Mouse (Mus musculus): Measurements from ENCODE around the gene Mrpl14. TPM values are rescaled to one million over a fixed set of nuclear protein-coding genes. Genes with fewer than 3 reads are reported as not detected.

Gene Mrpl14
- total RNA-seq, 2 experiments from 2014 or later = 83.4 to 92.2 TPM

DNA sequence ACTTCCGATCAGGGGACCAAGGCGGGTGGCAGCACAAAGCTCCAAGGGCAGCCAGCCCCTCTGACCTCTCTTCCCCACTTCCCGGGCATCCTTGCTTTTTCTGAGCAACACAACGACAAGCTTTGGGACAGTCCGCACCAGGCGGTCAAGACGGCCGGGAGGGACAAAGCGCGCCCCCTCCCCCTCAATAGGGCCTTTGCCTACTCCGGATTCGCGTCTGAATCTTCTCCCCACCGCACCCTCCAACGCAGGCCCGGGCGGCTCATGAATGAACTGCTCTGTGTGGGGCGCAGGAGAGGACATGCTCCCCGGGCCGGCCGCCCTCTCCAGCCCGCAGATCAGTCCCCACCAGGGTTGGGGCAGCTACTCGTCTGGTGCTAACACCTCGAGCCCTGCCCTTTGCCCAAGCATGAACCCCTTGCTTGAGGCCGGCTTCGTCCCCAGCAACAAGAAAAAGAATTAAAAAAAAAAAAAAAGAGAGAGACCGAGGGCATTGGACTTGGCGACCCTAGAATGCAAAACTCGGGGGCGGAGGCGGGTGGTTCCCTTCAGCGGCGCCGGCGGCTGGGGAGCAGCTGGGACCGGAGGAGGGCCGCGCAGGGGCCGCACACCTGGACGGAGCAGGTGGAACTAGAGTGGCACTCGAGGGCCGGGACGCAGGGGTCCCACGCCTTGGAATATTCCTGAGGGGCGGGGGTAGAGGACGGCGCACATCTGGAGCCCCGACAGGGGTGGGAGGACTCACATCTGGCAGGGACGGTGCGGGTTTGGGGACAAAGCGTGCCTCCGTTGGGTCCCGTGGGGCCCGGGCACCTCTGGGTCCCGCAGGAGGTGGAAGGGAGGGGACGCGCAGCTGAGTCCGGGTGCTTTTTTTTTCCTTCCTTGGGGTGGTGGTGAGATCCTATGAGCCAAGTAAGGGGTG, 690 bp upstream of the Mrpl14 start:
- peak in 1 of 2 experiments; percentile 54 for DNase-seq (ENCODE audit: low spot score in 2 of 2)

DNA sequence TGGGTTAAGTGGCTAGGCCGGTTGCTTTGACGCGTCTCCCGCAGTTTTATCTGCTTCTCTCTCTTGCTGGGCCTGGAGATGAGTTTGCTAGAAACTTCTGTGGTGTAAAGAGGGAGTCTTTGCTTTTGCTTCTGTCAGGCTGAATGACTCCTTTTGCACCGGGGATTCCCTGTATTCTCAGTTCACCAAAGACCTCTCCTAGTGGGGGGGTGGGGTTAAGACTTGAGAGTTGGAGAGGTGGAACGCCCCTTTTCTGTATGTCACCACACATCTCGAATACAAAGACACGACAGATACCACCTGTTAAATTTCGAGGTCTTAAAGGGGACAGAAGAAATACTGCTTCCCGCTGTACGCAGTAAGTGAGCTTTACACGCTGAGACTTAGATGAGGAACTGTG, 594 bp downstream of the Mrpl14 start, which contains the start of gene Tmem63b:
Tmem63b (minus strand) TSS at position 190 of the 400 bp plus-strand sequence.
- DNase-seq (ENCODE audit: low spot score in 2 of 2) = no peak

DNA sequence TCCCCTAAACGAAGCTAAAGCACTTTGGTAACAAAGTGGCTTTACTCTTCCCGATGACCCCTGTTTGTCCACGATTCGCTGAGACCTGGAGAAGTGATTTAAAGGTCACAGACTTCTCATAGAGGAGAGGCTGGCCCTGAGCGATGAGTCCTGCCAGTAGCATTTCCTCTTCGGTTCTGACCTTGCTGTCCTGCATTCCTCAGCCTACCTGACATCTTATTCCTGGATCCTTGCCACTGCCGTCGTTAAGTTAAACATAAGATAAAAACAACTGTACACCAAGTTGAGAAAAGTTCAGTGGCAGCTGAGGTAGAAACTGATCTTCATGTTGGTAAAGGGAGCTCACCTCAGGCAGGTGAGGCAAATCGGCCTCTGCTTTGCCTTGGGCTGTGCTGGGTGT, 3.0 kb downstream of the Mrpl14 start:
- DNase-seq (ENCODE audit: low spot score in 2 of 2) = no peak

DNA sequence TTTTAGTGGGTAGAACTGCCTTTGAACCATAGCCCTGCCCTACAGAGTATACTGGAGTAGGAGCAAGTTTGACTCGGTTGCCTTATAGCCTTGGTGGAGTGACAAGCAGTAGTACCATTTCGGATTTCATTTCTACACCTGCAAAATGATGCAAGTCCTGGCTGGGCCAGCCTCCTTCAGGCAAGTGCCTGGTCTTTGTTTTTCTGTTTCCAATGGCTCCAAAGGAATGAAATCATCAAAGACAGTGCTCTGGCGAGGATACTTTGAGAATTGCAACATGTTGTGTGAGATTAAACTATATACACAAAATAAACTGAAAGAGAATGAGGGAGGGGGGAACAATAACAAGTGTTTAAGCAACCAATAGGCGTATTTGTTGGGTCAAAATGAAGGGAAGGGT, 3.9 kb downstream of the Mrpl14 start:
- DNase-seq (ENCODE audit: low spot score in 2 of 2) = no peak

DNA sequence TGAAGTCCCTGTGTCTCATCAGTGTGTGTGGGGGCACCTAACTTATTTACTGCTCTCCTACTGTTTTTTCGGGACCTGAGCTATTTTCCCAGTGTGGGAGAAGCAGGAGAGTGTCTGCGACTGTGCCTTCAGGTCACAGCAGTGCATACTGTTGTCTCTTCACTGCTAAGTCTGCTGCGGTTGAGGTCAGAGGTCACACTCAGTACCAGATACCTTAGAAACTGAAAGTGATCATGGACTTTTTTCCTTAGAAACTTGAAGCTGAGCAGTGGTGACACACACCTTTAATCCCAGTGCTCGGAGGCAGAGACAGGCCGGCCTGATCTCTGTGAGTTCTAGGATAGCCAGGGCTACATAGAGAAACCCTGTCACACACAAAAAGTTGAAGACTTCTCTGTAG, 6.0 kb downstream of the Mrpl14 start:
- no peak for DNase-seq (ENCODE audit: low spot score in 2 of 2)

DNA sequence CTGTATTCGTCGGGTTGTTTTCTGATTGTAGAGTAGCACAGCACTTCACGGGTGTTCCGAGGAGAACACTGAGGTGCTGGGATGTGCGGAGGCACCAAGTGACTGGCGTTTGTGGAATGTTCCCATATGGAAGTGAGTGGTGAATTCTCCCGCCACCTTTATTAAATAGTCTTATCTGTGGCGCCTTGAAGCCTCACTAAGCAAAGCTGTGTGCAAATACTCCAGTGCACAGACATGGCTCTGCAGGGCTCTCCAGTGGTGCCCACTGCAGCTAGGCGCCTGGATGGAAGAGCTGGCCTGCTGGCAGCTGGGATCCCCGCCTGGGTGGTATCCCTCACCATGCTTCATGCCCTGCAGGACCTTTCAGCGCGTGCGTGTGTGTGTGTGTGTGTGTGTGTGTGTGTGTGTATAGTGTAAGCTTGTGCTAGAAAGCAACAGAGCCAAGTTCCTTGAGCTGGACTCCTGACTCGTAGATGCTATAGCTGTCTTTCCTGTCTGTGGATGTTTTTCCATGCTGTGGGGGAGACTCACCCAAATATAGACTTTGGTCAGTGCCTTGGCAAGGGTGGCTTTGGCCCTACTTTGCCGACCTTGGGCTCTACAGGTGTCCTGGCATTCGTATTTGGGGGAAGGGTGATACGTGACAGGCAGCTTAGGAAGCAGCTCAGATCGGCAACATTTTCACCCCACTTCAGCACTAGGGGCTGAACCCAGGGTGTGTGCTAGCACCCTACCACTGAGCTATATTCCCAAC, 7.9 kb downstream of the Mrpl14 start:
- DNase-seq (ENCODE audit: low spot score in 2 of 2) = no peak

DNA sequence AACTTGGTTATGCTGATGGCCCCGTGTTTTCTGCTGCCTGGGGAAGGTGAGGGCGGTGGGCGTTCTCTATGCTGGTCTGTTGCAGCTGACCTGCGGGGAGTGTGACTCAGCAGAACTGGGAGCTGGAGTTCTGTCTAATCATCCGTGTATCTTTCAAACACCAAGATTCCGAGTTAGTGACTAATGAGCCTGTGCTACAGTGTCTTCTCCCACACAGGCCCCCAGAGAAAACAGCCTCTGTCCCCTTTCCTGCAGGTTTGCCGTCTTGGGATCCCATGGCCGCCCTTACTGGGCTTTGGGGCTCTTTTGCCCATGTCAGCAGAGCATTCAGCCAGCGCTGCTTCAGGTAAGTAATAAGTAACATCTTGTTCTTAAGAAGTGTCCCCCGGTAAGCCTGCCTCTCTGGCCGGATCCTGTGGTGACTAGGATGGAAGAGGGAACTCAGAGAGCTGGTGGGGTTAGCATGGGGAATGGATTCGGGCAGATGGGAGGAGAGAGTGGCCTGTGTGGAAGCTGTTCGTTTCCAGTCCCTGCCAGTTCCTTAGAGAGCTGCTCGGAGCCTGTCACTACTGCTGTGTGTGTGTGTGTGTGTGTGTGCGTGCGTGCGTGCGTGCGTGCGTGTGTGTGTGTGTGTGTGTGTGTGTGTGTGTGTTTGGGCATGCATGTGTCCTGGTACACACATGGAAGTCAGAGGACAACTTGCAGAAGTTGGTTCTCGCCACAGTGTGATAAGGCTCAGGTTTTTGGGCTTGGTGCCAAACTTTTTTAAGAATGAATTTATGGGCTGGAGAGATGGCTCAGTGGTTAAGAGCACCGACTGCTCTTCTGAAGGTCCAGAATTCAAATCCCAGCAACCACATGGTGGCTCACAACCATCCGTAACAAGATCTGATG, 9.4 kb downstream of the Mrpl14 start:
- no peak for DNase-seq (ENCODE audit: low spot score in 2 of 2)

DNA sequence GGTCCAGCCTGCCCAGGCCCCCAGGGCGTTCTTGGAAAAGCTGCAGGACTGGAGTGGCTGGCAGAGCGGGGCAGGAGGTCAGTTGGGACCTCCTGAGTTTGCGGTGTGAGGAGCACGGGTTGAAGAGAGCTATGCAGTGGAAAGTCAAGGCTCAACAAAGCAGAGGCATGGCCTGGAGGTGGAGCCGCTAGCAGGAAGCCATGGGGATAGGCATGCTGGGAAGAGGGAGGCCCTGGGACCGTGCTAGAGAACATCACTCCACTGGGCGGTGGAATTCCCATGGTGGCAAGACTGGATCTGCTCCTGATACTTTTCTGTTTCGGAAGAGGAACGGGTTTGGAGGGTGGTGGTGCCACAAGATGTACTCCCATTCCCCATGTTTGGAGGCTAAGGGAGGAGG, 10.9 kb downstream of the Mrpl14 start:
- no peak for DNase-seq (ENCODE audit: low spot score in 2 of 2)

DNA sequence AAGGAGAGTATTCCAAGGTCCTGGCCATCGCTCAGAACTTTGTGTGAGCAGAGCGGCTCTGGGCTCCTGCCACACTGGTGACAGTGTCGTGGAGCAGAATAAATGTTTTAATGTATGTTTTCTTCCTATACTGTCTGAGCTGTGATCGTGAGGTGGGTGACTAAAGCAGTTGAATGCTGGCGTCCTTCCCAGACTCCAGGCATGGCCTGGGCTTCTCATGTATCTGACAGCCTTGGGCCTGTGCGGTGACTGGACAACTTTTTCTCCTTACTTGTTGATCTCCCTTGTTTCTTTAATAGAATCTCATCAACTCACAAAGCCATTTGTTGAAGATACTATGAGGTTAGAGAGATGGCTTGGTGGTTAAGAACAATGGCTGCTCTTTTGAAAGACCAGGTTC, 12.2 kb downstream of the Mrpl14 start:
- no peak for DNase-seq (ENCODE audit: low spot score in 2 of 2)

DNA sequence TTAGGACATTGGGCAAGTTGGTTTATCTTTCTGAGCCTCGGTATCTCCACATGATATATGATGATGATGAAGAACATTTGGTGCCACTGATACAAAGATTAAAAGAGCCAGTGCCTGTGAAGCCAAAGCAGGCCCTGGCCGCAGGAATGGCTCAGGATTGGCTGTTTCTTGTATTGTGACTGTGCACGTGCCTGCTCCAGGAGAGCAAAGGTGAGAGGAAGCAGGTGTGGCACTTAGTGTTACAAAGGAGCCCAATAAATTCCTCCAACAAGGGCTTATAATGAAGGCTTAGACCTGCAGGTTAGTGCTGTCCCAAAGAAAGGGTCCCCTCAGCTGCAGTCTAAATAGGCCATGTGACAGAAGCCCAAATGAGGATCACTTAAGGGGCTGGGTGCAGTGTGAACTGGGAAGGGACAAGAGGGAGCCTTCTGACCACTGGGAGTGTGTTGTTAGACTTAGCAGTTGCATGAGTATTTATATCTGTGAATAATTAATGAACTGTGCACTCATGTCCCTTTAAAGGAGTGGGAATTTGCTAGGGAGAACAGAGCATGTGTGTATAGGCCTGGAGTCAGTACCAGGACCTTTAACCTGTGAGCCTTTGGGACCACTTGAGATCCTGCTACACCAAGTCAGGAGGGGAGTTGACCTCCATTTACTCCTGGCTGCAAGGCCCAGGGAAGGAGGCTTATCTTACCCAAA, 13.1 kb downstream of the Mrpl14 start:
- DNase-seq (ENCODE audit: low spot score in 2 of 2) = no peak

DNA sequence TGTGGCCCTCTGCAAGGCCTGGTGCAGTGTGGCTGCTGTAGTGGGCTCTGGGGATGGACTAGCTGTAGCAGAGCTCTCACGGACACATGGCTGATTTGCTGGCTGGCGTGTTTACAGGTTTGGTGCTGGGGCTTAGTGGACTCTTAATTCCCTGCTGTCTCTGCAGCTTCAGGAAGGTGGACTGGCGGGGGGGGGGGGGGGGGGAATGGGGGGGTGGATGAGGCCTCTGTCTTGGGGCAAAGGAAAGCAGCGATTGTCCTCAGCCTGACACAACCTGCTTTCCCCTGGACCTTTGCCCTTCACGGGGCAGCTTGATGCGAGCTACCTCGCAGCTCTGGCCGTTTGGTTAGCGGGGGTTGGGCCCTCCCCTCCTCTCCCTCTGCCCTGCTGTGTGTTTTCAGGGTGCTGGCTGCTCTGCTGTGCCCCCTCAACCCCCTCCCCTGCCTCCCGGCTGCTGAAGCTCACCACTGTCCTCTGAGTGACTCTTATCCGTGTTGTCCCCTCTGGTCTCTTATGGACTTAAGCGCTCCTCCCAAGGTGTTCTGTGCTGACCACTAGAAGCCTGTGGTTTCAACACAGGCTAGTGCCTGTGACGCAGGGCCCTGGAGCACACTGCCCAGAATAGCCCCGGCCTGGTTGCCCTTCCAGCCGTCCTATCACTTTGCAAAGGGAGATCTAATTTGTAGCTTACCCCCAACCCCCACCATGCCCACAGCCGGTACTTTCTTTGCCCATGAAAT, 14.5 kb downstream of the Mrpl14 start:
- DNase-seq (ENCODE audit: low spot score in 2 of 2) = no peak

DNA sequence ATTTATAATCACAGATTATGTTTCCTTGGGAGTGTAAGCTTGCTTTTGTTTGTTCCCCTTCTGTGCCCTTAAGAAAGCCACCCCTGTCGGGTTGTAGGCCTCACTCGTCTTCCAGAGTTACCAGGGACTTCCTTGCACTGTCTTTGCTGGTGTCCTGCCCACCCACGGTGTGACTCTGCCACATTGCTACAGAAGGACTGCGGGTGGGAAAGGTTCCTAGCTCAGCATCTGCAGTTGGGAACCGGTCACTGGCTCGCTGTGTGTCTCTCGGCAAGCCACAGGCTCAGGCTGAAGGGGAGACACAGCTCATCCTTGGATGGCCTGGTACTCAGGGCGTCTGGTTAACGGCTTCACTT, 15.1 kb downstream of the Mrpl14 start:
- DNase-seq (ENCODE audit: low spot score in 2 of 2) = no peak

DNA sequence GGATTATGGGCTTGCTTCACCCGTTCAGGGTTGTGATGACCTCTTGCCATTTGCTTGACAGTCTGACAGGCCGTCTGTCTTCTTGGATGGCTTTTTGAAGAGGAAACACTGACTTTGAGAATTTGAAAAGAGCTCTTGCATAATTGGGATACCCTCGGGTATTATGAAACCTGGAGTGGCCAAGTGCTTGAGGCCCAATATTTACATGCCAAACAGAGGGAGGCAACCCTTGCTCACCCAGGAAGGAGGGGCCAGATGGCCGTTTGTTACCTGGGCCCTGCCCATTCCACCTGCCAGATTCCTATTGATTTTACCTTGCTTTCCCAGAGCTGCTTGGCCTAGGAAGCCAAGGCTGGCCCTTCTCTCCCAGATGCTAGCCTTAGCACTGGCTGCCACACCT, 16.1 kb downstream of the Mrpl14 start:
- no peak for DNase-seq (ENCODE audit: low spot score in 2 of 2)

DNA sequence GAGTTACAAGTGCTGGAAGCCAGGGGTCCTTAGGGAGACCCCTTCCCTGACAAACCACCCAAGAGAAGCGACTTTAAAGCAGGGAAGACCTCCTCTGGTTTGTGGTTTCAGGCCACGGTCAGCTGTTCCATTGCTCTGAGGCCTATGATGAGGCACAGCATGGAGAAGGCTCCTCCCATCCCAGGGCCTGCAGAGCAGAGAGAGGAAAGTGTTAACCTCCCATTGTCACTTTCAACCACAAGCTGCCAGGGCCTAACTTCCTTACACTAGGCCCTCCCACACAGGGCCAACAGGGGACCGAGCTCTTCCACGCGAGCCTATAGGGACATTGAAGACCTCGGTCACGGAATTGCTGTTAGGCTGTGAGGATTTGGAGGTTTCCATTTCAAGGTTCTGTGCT, 17.1 kb downstream of the Mrpl14 start:
- no peak for DNase-seq (ENCODE audit: low spot score in 2 of 2)

DNA sequence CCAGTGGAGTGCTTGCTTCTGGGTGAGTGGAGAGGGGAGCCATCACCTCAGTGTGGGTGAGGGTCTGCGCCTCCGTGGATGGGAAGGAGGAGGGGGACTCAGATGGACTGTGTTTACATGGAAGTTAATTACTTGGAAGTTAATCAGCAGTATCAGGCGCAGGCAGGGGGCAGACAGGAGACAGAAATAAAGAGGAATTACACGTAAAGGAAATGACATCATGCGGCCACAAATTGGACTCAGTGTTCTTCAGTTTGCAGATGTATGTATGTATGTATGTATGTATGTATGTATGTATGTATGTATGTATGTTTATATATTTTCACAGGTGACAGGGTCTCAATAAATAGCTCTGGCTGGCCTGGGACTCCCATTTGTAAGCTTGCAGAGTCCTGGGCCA, 20.7 kb downstream of the Mrpl14 start:
- DNase-seq (ENCODE audit: low spot score in 2 of 2) = no peak

DNA sequence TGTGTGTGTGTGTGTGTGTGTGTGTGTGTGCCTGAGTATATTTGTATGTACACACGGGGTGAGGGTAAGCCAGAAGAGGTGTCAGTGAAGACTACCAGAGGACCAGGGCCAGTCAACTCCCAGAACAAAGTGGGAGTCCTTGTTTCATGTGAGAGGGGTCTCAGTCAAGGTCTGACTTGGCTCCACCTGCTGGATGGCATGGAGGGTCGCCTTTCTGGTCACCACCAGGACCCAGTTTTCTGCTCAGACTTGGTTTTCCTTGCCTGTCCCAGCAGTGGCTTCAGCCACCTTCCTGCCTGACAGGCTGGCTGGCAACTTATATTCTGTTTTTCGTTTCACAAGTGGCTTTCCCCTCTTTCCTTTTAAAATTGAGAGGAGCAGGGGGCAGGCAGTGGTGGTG, 21.3 kb downstream of the Mrpl14 start:
- DNase-seq (ENCODE audit: low spot score in 2 of 2) = no peak

DNA sequence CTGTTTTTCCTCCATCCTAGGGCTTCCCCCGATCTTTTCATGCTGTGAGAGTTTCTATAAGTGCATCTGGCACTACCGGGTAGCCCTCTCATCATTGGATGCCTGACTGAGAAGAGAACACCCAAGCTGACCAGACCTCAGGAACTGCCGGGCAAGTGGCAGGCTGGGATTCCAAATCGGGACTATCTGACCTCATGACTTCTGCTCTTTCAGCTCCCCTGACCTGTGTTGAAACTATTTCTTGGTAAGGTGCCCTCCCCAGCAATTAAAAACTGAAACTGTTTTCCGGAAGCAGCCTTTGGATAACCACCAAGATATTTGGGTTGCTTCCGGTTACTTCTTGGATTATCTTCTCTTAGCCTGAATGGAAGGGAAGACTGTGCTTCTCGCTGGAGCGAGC, 22.1 kb downstream of the Mrpl14 start:
- DNase-seq (ENCODE audit: low spot score in 2 of 2) = no peak

DNA sequence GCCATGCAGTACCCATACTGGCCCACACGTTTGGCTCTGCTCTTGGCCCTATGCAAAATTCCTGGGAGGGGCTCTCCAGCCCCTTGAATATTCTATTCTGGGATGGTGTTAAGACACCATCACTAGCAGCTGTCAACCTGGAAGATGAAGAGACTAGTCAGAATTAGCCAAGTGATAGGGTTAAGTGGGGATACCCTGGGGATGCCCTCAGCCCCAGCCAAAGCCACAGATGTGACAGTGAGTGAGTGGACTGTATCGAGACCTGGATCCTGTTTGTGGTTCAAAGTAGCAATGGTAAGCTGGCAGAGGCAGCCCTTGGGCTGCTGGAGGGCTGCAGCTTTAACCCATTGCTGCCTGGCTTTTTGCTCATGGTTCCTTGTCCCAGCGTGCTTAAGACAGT, 23.7 kb downstream of the Mrpl14 start:
- no peak for DNase-seq (ENCODE audit: low spot score in 2 of 2)

DNA sequence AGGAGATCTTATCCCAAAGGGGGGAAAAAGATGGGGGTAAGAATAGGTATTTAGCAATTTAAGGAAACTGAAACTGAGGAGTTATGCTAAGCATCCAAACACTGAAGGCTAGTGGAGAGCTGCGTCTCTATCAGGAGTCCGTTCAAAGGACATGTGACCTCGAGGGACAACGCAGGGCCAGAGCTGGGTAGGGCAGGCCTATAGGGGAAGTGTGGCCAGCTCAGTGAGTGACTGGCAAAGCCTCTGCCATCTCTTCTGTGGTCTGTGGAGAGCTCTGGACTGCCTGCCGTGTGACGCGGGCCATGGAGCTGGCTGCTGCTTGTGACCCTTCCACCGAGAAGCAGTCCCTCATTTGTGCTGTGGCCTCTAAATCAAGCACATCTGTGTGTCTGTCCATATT, 24.3 kb downstream of the Mrpl14 start:
- no peak for DNase-seq (ENCODE audit: low spot score in 2 of 2)

DNA sequence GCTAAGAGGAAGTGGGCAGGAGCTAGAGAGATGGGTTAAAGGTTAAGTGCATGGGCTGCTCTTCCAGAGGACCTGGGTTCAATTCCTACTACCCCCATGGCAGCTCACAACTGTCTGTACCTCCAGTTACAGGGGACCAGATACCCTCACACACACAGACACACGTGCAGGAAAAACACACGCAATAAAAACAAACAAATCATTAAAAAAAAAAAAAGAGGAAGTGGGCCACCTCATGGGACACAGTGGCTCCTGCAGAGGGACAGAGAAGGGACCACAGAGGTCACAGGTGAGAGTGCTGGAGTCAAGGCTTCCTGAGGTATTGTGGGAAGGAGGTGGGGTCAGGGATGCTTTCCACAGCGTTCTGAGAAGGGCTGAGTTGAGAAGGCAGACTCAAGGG, 25.4 kb downstream of the Mrpl14 start:
- DNase-seq (ENCODE audit: low spot score in 2 of 2) = no peak
